Mouse (Mus musculus): Measurements from ENCODE around the gene Siah1a. TPM values are rescaled to one million over a fixed set of nuclear protein-coding genes. Genes with fewer than 3 reads are reported as not detected.

The Siah1a gene
- total RNA-seq (2023), result 51.1 TPM

GRCm38 (mm10) chr8:86745221-86745934 lies at the start of gene Siah1a, which contains the start of gene Gm10638:
Siah1a (minus strand) TSS chr8:86745934.
Gm10638 (plus strand) TSS chr8:86745699.

Other genes starting within 250 kb of the Siah1a start
- not detected for gene Abcc12, start 165.2 kb downstream of the Siah1a start, total RNA-seq (2023)
- 75.7 TPM for gene Lonp2, start 121.9 kb downstream of the Siah1a start, total RNA-seq (2023)
- 1.5 TPM for gene Gm10638, start 235 bp downstream of the Siah1a start, total RNA-seq (2023)
- 16.9 TPM for gene N4bp1, start 139.3 kb upstream of the Siah1a start, total RNA-seq (2023)